24 mouse cellular contexts compared by ENCODE assay signal in genomic region chr1:62566596-62566995, GRCm38 (mm10).
"Had no signal": no experiment of that assay in that cellular context is flagged by ENCODE, and none has a peak within 500 bp of the region (broad histone marks: within the 10 kb centered on the region; RNA-seq: fewer than 3 reads in every experiment).

No protein-coding gene starts in this region.

- H3K9ac ChIP-seq: heart, embryonic 12.5 days; hindbrain, embryonic 12.5 days; hindbrain, embryonic 14.5 days; intestine, embryonic 15.5 days; limb, embryonic 12.5 days; liver, embryonic 12.5 days; liver, embryonic 14.5 days had no signal

- H3K9me3 ChIP-seq: heart, embryonic 12.5 days; hindbrain, embryonic 10.5 days; hindbrain, embryonic 12.5 days; intestine, embryonic 15.5 days; limb, embryonic 10.5 days; limb, embryonic 12.5 days; liver, embryonic 12.5 days had no signal

- H3K27me3 ChIP-seq: heart, embryonic 12.5 days; hindbrain, embryonic 12.5 days; intestine, embryonic 15.5 days; limb, embryonic 12.5 days; liver, embryonic 12.5 days had no signal

- ATAC-seq: hindbrain, embryonic 16.5 days; inflammation-experienced regulatory T-cells, adult 6 months; intestine, embryonic 15.5 days; intestine, postnatal 0 days; liver, embryonic 12.5 days had no signal

- H3K36me3 ChIP-seq: heart, embryonic 12.5 days; hindbrain, embryonic 10.5 days; hindbrain, embryonic 12.5 days; intestine, embryonic 15.5 days; limb, embryonic 10.5 days; limb, embryonic 12.5 days; liver, embryonic 12.5 days had no signal

- H3K4me3 ChIP-seq: heart, adult 2 months; heart, embryonic 12.5 days; hindbrain, embryonic 10.5 days; hindbrain, embryonic 12.5 days; intestine, embryonic 15.5 days; layer of hippocampus, adult 2 months; left cerebral cortex, adult 2 months; limb, embryonic 10.5 days; limb, embryonic 12.5 days; liver, embryonic 12.5 days had no signal

- H3K4me1 ChIP-seq: intestine, embryonic 15.5 days; liver, embryonic 12.5 days had no signal

- DNase-seq: gastrocnemius, postnatal 25 days; heart, adult 2 months; heart, postnatal 10 days; heart, postnatal 4 days; kidney, adult 18-20 months; kidney, adult 8-10 months; kidney, postnatal 10 days; kidney, postnatal 25 days; kidney, postnatal 4 days; liver had no signal

- H3K4me2 ChIP-seq: heart, embryonic 12.5 days; hindbrain, embryonic 12.5 days; hindbrain, embryonic 14.5 days; intestine, embryonic 15.5 days; limb, embryonic 12.5 days; liver, embryonic 12.5 days had no signal

- H3K27ac ChIP-seq: heart, adult 2 months; hindbrain, embryonic 10.5 days; hindbrain, embryonic 12.5 days; intestine, embryonic 15.5 days; layer of hippocampus, adult 2 months; left cerebral cortex, adult 2 months; limb, embryonic 10.5 days; limb, embryonic 12.5 days; liver, embryonic 12.5 days; liver, embryonic 14.5 days had no signal
